Mouse (Mus musculus) heart, postnatal 36 days (tissue): ENCODE results near the gene Agtpbp1. TPM values are rescaled to one million over a fixed set of nuclear protein-coding genes. Genes with fewer than 3 reads are reported as not detected.

ENCODE experiments used
- DNase-seq, 2 experiments: peaks; one replicate each; pipeline ENCODE4 v3.0.0; 2021 to 2022
- intact Hi-C: fragments of 180-260 bp; cut with DNase I; formaldehyde crosslinking; loops from one replicate; pipeline ENCODE4 v1.15.1; 2025
- total RNA-seq, 2 experiments: library from RNA; stranded (reverse); gene quantifications; 2 replicates each; pipeline ENCODE4 v1.2.3; 2021

The Agtpbp1 gene
- total RNA-seq, 2 experiments from 2014 or later, result 171 to 184 TPM

- peak; percentile 42 to 43 for DNase-seq
- intact Hi-C loops, result loop anchor here (1.0 kb wide), 1 partner anchor 27 kb away; no protein-coding TSS in a partner anchor
Observed at GRCm38 (mm10) chr13:59584481-59584880, 546 bp downstream of the Agtpbp1 start.

- intact Hi-C loops, result no loop called here
- no peak for DNase-seq
Observed at GRCm38 (mm10) chr13:59580954-59581353, 4.1 kb downstream of the Agtpbp1 start.

DNA sequence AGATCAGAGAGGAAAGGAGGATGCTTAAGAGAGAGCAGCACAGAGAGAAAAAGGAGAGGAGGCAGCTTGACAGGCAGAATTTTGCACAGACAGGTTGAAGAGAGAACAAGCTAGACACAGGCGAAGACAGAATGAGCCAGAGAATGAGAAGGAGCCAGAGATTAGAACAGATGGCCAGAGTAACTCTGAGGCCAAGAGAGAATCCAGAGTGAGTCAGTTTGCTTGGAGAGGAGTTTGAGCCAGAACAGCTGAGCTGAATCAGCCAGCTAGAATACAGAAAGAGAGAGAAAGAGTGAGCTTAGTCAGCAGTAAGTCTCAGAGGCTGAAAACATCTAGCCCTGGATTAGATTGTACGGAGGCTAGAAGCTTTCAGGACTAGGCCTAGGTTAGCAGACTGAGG is 12.5 kb downstream of the Agtpbp1 start:
- no peak for DNase-seq
- intact Hi-C loops, result no loop called here

GRCm38 (mm10) chr13:59571107-59571506 is 13.9 kb downstream of the Agtpbp1 start:
- intact Hi-C loops, result no loop called here
- DNase-seq, result no peak

- no peak for DNase-seq
- intact Hi-C loops, result no loop called here
Observed at GRCm38 (mm10) chr13:59565945-59566520, 19.0 kb downstream of the Agtpbp1 start.

GRCm38 (mm10) chr13:59564923-59565322 is 20.1 kb downstream of the Agtpbp1 start:
- intact Hi-C loops, result no loop called here
- no peak for DNase-seq

DNA sequence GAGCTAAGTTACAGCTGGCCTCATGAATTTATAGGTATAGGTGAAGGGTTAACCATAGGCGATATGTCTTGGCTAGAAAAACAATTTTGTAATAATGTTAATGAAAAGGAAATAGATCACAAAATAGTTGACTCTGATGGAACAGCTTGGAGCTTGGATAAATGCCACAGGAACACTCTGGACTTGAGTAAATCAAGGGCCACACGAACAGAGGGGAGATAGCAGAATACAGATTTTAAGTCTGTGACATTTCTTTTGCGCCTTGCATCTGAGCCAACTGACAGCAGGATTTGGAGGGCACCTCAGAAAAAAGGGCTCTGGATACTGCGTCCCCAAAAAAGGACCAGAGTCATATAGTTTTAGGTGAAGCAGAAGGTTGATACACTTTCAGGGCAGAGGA is 20.5 kb downstream of the Agtpbp1 start:
- no peak for DNase-seq
- intact Hi-C loops, result no loop called here

DNA sequence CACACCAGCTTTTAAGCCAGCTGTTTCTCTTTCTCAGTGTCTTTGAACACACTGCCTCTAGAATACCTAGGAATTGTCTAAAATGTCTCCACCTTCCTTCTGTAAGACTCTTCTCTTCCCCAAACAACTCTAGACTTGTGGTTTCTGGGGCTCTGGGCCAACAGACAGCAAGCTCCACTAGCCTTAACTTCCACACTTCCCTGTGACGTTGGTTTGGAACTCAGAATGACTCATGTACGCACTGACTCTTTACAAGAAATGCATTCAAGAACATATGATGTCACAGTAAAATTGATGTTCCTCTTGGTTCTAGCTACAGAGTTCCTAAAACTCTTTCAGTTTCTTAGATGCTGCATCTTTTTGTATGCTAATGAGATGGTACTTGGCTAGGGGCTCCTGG is 22.6 kb downstream of the Agtpbp1 start:
- DNase-seq, result no peak

GRCm38 (mm10) chr13:59558776-59559175 is 26.3 kb downstream of the Agtpbp1 start:
- no peak for DNase-seq
- intact Hi-C loops, result no loop called here

More for the DNA sequence above, 22.6 kb downstream of the Agtpbp1 start:
- intact Hi-C loops, result no loop called here

DNA sequence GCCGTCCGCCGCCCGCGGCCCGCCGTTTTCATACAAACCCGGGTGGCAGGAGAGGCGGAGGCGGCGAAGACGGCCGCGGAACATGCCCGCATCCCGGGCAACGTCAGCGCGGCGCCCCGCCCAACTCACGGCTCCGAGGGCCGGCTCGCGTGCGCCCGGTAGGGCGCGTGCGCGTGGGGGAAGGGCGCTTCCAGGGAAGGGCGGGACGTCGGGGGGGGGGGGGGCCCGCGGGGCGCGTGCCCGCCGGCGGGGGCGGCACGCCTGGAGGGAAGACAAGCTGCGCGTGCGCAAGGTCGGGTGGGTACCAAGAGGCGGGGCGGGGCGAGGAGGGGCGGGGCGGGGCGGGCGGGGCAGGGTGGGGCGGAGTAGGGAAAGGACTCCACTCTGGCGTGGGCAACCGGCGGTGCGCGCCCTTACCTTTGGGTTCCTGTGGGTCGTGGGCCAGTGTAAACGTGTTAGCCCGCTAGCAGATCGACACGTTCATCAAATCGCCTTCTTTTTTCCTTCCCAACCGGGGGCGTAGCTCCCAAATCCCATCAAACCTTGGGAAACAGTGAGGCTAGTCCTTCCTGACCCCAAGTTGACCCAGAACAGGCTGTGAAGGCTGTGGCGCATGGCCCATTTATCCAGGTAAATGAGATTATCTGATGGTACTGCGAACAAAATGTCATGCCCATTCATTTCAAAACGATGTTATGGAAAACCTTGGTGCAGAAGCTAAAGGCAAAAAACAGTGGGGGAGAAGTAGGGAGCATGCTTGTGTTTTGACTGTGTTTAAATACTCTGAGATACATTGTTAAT is 27.6 kb downstream of the Agtpbp1 start:
- peak; percentile 86 to 90 for DNase-seq
- intact Hi-C loops, result loop anchor here (1.0 kb wide), 1 partner anchor 27 kb away; no protein-coding TSS in a partner anchor

- intact Hi-C loops, result loop anchor here (1.0 kb wide), 1 partner anchor 28 kb away; no protein-coding TSS in a partner anchor
- peak; percentile 47 to 65 for DNase-seq
Observed at GRCm38 (mm10) chr13:59556670-59557069, 28.4 kb downstream of the Agtpbp1 start.

- DNase-seq, result no peak
- intact Hi-C loops, result no loop called here
Observed at GRCm38 (mm10) chr13:59555613-59556192, 29.3 kb downstream of the Agtpbp1 start.

DNA sequence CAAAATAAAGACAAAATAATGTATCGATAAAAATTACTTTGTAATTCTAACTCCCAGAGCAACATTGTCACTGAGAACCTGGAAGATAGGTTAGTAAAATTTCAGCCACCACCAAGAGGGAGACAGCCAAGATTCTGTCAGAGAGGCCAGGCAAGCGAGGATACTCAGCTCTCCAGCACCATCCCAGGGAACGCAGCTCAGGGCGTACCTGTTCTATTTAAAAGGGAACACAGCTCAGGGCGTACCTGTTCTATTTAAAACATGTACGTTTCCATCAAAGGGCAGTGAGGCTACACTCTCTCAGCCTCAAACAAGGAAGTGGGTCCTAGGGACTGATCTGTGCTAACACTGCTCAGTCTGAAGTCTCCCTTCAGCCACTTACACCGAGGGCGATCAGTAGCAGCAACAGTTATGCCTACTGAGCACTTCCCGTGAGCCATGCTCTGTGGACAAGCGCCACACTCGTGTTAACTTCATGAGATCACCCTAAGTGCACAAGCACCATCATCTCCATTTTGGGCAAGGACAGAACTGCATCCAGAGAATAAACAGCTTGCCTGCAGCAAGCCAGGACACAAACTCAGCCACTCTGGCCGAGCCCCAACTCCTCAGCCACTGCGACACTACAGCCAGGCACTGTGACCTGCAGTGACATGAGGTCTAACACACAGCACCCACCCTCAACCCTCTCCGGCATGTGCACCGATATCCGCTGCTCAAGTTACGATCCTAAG is 30.1 kb downstream of the Agtpbp1 start:
- DNase-seq, result peak in 1 of 2 experiments; percentile 33

DNA sequence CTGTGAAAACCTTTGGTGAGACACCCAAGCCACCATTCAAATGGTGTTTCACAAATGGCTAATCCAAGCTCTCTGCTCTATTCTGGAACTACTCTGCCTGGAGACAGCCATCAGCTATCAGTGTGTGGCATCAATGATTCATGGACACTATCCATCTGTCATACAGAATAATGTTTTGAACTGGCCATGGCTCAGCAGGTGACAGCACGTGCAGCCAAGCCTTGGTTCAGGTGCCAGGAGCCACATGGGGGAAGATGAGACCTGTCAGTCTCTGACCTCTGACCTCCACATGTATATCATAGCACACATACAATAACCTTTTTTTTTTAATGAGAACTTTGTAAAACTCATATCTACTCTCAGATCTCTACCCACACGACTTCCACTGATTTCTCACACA is 32.3 kb downstream of the Agtpbp1 start:
- intact Hi-C loops, result no loop called here
- DNase-seq, result no peak

More for the DNA sequence above, 30.1 kb downstream of the Agtpbp1 start:
- intact Hi-C loops, result no loop called here

DNA sequence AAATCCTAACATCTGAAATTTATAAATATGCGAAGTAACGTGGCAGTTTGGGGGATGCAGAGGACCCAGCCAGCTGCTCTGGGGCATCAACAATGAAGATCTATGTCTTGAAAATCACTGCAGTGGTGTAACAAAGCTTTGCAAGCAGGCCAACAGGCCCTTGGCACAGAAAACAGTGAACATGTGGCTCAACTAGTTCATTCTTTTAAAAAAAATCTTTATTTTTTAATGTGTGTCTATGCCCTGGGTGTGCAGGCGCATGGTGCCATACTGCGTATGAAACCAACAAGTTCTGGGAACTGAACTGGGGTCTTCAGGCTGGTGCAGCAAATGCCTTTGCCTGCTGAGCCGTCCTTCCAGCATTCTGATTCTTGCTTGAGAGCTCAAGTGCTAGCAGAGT is 32.7 kb downstream of the Agtpbp1 start:
- no peak for DNase-seq
- intact Hi-C loops, result no loop called here

DNA sequence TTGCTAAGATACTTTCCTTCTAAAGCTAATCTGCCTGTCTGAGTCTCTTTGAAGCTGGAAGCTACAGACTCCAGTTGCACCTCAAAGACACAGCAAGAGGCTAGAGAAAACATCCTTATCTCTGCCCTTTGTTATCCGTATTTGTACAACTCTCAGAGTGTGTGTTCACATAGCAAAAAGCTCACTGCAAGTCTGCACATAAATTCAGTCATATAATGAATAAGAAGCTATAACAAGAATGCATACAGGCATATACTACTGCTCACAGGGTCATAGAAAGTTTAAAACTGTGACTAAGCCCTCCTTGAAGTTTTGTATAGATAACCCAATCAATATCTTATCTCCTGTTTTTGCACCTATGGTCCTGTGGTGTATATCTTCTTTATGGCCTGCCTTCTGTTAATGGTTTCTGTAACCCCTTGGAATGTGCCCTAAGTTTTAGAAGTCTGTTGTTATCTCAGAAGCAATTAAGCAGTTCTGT is 35.7 kb downstream of the Agtpbp1 start:
- intact Hi-C loops, result no loop called here

DNA sequence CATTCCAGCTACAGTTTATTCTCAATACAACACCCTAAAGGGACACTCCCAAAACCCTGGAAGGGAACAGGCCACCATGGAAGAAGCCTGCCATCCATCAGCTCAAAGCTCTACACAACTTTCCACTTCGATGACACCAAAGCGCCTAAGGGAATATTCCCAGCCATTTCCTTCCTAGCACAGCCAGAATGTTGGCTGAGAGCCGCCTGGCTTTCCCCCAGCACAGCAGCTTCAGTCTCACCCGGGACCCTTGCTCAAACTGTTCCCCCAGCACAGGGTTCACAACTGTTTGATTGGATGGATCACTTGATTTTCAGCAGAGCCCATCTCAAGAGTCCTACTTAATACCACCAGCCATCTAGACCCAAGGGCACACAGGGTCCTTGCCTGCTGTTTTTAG is 37.3 kb downstream of the Agtpbp1 start:
- DNase-seq, result peak; percentile 39 to 44
- intact Hi-C loops, result no loop called here

More for the DNA sequence above, 35.7 kb downstream of the Agtpbp1 start:
- no peak for DNase-seq

DNA sequence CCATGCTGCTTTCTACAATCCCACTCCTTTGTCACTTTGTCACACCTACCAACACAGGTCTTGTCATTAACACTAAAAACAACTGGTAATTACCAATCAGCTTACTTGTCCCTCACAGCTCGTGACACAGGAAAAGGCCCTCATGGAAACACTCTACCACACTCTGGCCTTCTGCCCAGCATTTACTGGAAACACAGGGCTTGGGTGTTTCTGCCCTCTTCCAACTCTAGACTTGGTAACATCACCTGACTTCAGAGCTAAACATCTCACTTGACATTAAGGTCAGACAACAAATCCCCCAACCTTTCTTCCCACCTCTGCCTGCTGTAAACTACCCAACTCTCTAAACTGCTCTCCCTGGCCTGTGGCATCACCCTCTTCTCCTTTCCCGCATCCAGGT is 37.9 kb downstream of the Agtpbp1 start:
- intact Hi-C loops, result no loop called here
- DNase-seq, result peak in 1 of 2 experiments; percentile 56

- intact Hi-C loops, result no loop called here
- DNase-seq, result no peak
Observed at GRCm38 (mm10) chr13:59542411-59542810, 42.6 kb downstream of the Agtpbp1 start.

DNA sequence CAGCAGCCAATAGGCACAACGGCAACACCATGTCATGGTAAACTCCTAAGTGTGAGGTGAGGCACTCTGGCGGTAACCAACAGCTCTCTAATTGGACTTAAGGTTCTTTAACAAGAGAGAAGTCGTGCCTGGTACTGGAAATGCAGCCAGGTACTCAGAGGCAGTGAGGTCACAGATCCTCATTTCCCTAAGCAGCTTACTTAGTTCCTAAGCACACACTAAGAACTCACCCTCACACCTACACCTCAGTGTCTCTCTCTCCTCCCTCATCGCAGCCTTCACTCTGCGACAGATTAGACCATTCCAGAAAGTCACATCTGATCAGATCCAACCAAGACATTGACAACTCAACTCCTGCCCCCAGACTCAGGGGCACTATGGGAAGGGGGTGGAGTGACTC is 45.0 kb downstream of the Agtpbp1 start:
- intact Hi-C loops, result no loop called here

DNA sequence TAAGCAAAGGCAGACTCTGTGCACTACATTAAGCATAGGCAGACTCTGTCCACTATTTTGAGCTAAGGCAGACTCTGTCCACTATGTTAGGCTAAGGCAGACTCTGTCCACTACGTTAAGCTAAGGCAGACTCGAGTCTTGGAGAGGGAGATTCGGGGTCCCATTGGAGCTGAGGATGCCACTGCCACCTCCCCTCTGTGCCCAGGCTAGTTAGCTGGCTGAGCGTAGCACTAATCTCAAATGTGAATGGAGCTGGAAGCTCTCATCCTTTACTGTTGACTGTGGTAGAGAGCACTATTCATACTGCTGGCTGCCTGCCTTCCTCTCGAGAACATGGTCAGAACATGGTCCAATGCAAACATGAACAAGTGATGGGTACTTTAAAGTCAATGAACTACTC is 46.4 kb downstream of the Agtpbp1 start:
- intact Hi-C loops, result no loop called here
- DNase-seq, result no peak

More for the DNA sequence above, 45.0 kb downstream of the Agtpbp1 start:
- no peak for DNase-seq
